Mouse (Mus musculus) MEL (cell line): ENCODE results near the gene Tm9sf4. TPM values are rescaled to one million over a fixed set of nuclear protein-coding genes. Genes with fewer than 3 reads are reported as not detected.

Source experiments
- DNase-seq: peaks from one replicate; pipeline ENCODE4 v3.0.0; 2011; ENCODE audit warnings: low read depth, low spot score
- H3K27ac ChIP-seq: 2 replicates; pipeline ENCODE4 v1.5.1; 2012; ENCODE audit warnings: low read depth, mild to moderate bottlenecking, control low read depth, low read length, moderate library complexity; ENCODE audit not compliant: control insufficient read depth
- H3K27me3 ChIP-seq, 2 experiments: fragments of 150-350 bp in 1 of 2; sonication (generic) in 1 of 2; 2 replicates each; pipeline ENCODE4 v1.6.1; 2012; ENCODE audit warnings: low read length in 2 of 2, mild to moderate bottlenecking in 2 of 2, improper control_type of control experiment in 1 of 2, moderate library complexity in 1 of 2; ENCODE audit not compliant: insufficient read depth in 2 of 2, control insufficient read depth in 1 of 2
- H3K36me3 ChIP-seq, 2 experiments: 2 replicates each; pipeline ENCODE4 v1.6.1; 2012 to 2014; ENCODE audit warnings: low read length in 2 of 2, improper control_type of control experiment in 1 of 2, inconsistent platforms in 1 of 2, mild to moderate bottlenecking in 1 of 2; ENCODE audit not compliant: insufficient read depth in 2 of 2, control insufficient read depth in 1 of 2
- H3K4me1 ChIP-seq, 2 experiments: fragments of 150-350 bp in 1 of 2; sonication (generic) in 1 of 2; 2 replicates each; pipeline ENCODE4 v1.6.1; 2012; ENCODE audit warnings: low read length in 2 of 2, improper control_type of control experiment in 1 of 2, mild to moderate bottlenecking in 1 of 2; ENCODE audit not compliant: insufficient read depth in 2 of 2, control insufficient read depth in 1 of 2
- H3K4me3 ChIP-seq, 2 experiments: fragments of 150-350 bp in 1 of 2; sonication (generic) in 1 of 2; 2 replicates each; pipeline ENCODE4 v1.5.1; 2012; ENCODE audit warnings: low read depth in 2 of 2, low read length in 2 of 2, mild to moderate bottlenecking in 2 of 2, moderate library complexity in 2 of 2, control low read depth in 1 of 2, improper control_type of control experiment in 1 of 2; ENCODE audit not compliant: control insufficient read depth in 1 of 2, insufficient read depth in 1 of 2
- H3K79me2 ChIP-seq: 2 replicates; pipeline ENCODE4 v1.6.1; 2012; ENCODE audit warnings: mild to moderate bottlenecking, low read length, moderate library complexity; ENCODE audit not compliant: control insufficient read depth, poor library complexity, insufficient read depth
- H3K9ac ChIP-seq: 2 replicates; pipeline ENCODE4 v1.6.1; 2012; ENCODE audit warnings: low read depth, mild to moderate bottlenecking, control low read depth, low read length, moderate library complexity; ENCODE audit not compliant: control insufficient read depth, poor library complexity, severe bottlenecking
- H3K9me3 ChIP-seq: fragments of 150-350 bp; sonication (generic); replicated peaks from 2 replicates; pipeline ENCODE4 v1.6.1; 2012; ENCODE audit warnings: mild to moderate bottlenecking, low read length, improper control_type of control experiment, moderate library complexity; ENCODE audit not compliant: insufficient read depth
- CHD2 ChIP-seq: IDR thresholded peaks from 2 replicates; pipeline ENCODE4 v1.6.1; 2011; ENCODE audit warnings: low read length, improper control_type of control experiment
- CTCF ChIP-seq, 3 experiments: IDR thresholded peaks in 2 of 3; conservative IDR thresholded peaks in 1 of 3; 2 replicates each; pipeline ENCODE4 v1.5.1; 2011 to 2012; ENCODE audit warnings: low read length in 3 of 3, low read depth in 2 of 3, mild to moderate bottlenecking in 2 of 3, improper control_type of control experiment in 1 of 3, inconsistent platforms in 1 of 3, mixed read lengths in 1 of 3, moderate library complexity in 1 of 3; ENCODE audit not compliant: control insufficient read depth in 1 of 3, insufficient read depth in 1 of 3, poor library complexity in 1 of 3, severe bottlenecking in 1 of 3
- EP300 ChIP-seq, 2 experiments: IDR thresholded peaks; 2 replicates each; pipeline ENCODE4 v1.6.1; 2011; ENCODE audit warnings: improper control_type of control experiment in 2 of 2, low read length in 2 of 2, low read depth in 1 of 2, mild to moderate bottlenecking in 1 of 2
- GATA1 ChIP-seq: IDR thresholded peaks from 2 replicates; pipeline ENCODE4 v1.6.1; 2011; ENCODE audit warnings: low read depth, low read length, improper control_type of control experiment
- JUND ChIP-seq: IDR thresholded peaks from 2 replicates; pipeline ENCODE4 v1.6.1; 2011; ENCODE audit warnings: low read depth, mild to moderate bottlenecking, improper control_type of control experiment, low read length
- KAT2A ChIP-seq: conservative IDR thresholded peaks from 2 replicates; pipeline ENCODE4 v1.6.1; 2012; ENCODE audit warnings: low read depth, low read length, improper control_type of control experiment, inconsistent platforms
- MAFK ChIP-seq: IDR thresholded peaks from 2 replicates; pipeline ENCODE4 v1.6.1; 2011; ENCODE audit warnings: low read depth, mild to moderate bottlenecking, low read length, improper control_type of control experiment, borderline replicate concordance
- MAZ ChIP-seq: IDR thresholded peaks from 2 replicates; pipeline ENCODE4 v1.6.1; 2012; ENCODE audit warnings: low read depth, mild to moderate bottlenecking, inconsistent platforms, low read length, improper control_type of control experiment
- MEF2A ChIP-seq: IDR thresholded peaks from 2 replicates; pipeline ENCODE4 v1.6.1; 2014; ENCODE audit warnings: low read depth, mild to moderate bottlenecking, inconsistent platforms, low read length, improper control_type of control experiment; ENCODE audit not compliant: poor library complexity, insufficient replicate concordance, severe bottlenecking; ENCODE audit errors: extremely low read depth
- MXI1 ChIP-seq: IDR thresholded peaks from 2 replicates; pipeline ENCODE4 v1.6.1; 2011; ENCODE audit warnings: mild to moderate bottlenecking, low read depth, low read length, improper control_type of control experiment
- NELFE ChIP-seq: IDR thresholded peaks from 2 replicates; pipeline ENCODE4 v1.6.1; 2011; ENCODE audit warnings: low read depth, low read length, improper control_type of control experiment
- NRF1 ChIP-seq: IDR thresholded peaks from 2 replicates; pipeline ENCODE4 v1.6.1; 2014; ENCODE audit warnings: low read depth, mild to moderate bottlenecking, inconsistent platforms, low read length, improper control_type of control experiment, moderate library complexity; ENCODE audit not compliant: poor library complexity, insufficient read depth, severe bottlenecking
- POLR2A ChIP-seq, 2 experiments: IDR thresholded peaks; 2 replicates each; pipeline ENCODE4 v1.6.1; 2011 to 2012; ENCODE audit warnings: low read length in 2 of 2, mild to moderate bottlenecking in 2 of 2, control low read depth in 1 of 2, improper control_type of control experiment in 1 of 2, low read depth in 1 of 2, moderate library complexity in 1 of 2; ENCODE audit not compliant: control insufficient read depth in 1 of 2, insufficient read depth in 1 of 2, poor library complexity in 1 of 2
- POLR2AphosphoS5 ChIP-seq: IDR thresholded peaks from 2 replicates; pipeline ENCODE4 v1.6.1; 2012; ENCODE audit warnings: low read depth, borderline replicate concordance, mild to moderate bottlenecking, inconsistent platforms, low read length, moderate library complexity, mixed read lengths
- SMC3 ChIP-seq: IDR thresholded peaks from 2 replicates; pipeline ENCODE4 v1.6.1; 2011; ENCODE audit warnings: low read depth, low read length, improper control_type of control experiment
- TAL1 ChIP-seq: IDR thresholded peaks from 2 replicates; pipeline ENCODE4 v1.6.1; 2012; ENCODE audit warnings: mild to moderate bottlenecking, inconsistent platforms, low read length, moderate library complexity, mixed read lengths
- TBP ChIP-seq: IDR thresholded peaks from 2 replicates; pipeline ENCODE4 v1.8.0; 2011; ENCODE audit warnings: low read depth, low read length, improper control_type of control experiment
- TCF12 ChIP-seq: IDR thresholded peaks from 2 replicates; pipeline ENCODE4 v1.6.1; 2014; ENCODE audit warnings: low read depth, mild to moderate bottlenecking, inconsistent platforms, low read length, improper control_type of control experiment, moderate library complexity
- USF1 ChIP-seq: IDR thresholded peaks from 2 replicates; pipeline ENCODE4 v1.6.1; 2014; ENCODE audit warnings: low read depth, mild to moderate bottlenecking, inconsistent platforms, low read length, improper control_type of control experiment, moderate library complexity
- ZKSCAN1 ChIP-seq: IDR thresholded peaks from 2 replicates; pipeline ENCODE4 v1.6.1; 2012; ENCODE audit warnings: low read depth, mild to moderate bottlenecking, inconsistent platforms, low read length, improper control_type of control experiment, moderate library complexity
- polyA plus RNA-seq, 2 experiments: library from polyadenylated mRNA; stranded (reverse) in 1 of 2; unstranded in 1 of 2; fragments of >175 nt in 1 of 2; fragments of >200 nt in 1 of 2; gene quantifications; 2 replicates each; pipeline versions ENCODE4 v1.2.1 to v1.2.4; 2012; ENCODE audit warnings: low replicate concordance in 2 of 2, low read depth in 1 of 2; ENCODE audit not compliant: insufficient read length in 2 of 2, insufficient read depth in 1 of 2, missing spikeins in 1 of 2
- total RNA-seq: library from RNA; depleted of rRNA; stranded (reverse); fragments of 300-350 nt; gene quantifications from 2 replicates; pipeline ENCODE4 v1.2.3, GENCODE M21; 2012

Gene Tm9sf4
- total and polyA plus RNA-seq, 3 experiments, result 16.1 to 269 (median 29.8) TPM

DNA sequence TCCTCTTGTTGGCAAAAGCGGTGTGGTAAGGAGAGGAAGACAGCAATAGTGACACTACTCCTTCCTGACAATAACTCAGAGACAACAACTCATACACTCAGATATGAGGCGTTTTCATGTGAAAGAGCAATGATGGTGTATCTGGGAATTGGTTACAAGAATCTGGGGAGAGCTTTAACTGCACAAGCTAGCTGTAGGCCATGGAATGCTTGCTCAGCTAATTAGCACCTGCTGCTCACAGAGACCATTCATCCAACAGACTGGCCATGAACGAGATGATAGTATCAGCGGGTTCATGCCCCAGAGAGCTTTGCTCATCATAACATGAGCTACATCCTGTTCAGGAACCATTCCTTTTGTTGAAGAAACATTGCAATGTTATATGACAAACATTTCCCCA lies 76.1 kb downstream of the Tm9sf4 start:
- H3K4me3 ChIP-seq, result no peak overlapping the region
- peaks cover 14 to 15% of the 10 kb centered on the region in 2 experiments for H3K4me1 ChIP-seq
- peaks cover 47% of the 10 kb centered on the region for H3K79me2 ChIP-seq
- no peaks in the 10 kb centered on the region for H3K9me3 ChIP-seq
- TF ChIP-seq CHD2, result no peak
- TF ChIP-seq EP300 (IDR thresholded peaks at IDR 0.05; ENCODE audit: low read depth in 1 of 2, low read length in 2 of 2), result no peak
- no peak for TF ChIP-seq USF1
- no peak for TF ChIP-seq MAZ
- no peak for TF ChIP-seq MXI1
- TF ChIP-seq JUND, result no peak
- no peak for TF ChIP-seq TCF12
- TF ChIP-seq POLR2A (IDR thresholded peaks at IDR 0.05; ENCODE audit: control insufficient read depth in 1 of 2, insufficient read depth in 1 of 2, low read depth in 1 of 2, low read length in 2 of 2, poor library complexity in 1 of 2), result no peak
- TF ChIP-seq POLR2AphosphoS5, result no peak
- no peak for TF ChIP-seq GATA1
- TF ChIP-seq NRF1, result no peak
- TF ChIP-seq MAFK, result no peak
- no peak for TF ChIP-seq CTCF (IDR thresholded peaks at IDR 0.05 in 2 of 3, conservative IDR thresholded peaks at IDR 0.05 in 1 of 3; ENCODE audit: control insufficient read depth in 1 of 3, insufficient read depth in 1 of 3, low read depth in 2 of 3, low read length in 3 of 3, poor library complexity in 1 of 3, severe bottlenecking in 1 of 3)
- TF ChIP-seq SMC3, result no peak
- TF ChIP-seq KAT2A, result no peak
- no peak for TF ChIP-seq NELFE
- no peak for TF ChIP-seq ZKSCAN1
- TF ChIP-seq TBP, result no peak
- no peak overlapping the region for H3K9ac ChIP-seq
- H3K36me3 ChIP-seq, result peaks cover 28 to 32% of the 10 kb centered on the region in 2 experiments
- H3K27me3 ChIP-seq, result no peaks in the 10 kb centered on the region
- H3K27ac ChIP-seq, result no peak overlapping the region
- DNase-seq, result no peak

- Histone ChIP-seq H3K9me3 (no peaks in the 10 kb centered on the region), H3K4me1 (peaks cover 14 to 18% of the 10 kb centered on the region in 2 experiments), H3K79me2 (peaks cover 48% of the 10 kb centered on the region), H3K27me3 (no peaks in the 10 kb centered on the region), H3K27ac (no peak overlapping the region), H3K4me3 (no peak overlapping the region), H3K9ac (no peak overlapping the region), H3K36me3 (peaks cover 30 to 35% of the 10 kb centered on the region in 2 experiments)
- TF ChIP-seq TAL1, result no peak
- TF ChIP-seq MEF2A, result no peak
- TF ChIP-seq USF1, result no peak
- DNase-seq, result no peak
Observed at GRCm38 (mm10) chr2:153237891-153238290, 76.8 kb downstream of the Tm9sf4 start.
